Mouse (Mus musculus) heart, embryonic 16.5 days (tissue): ENCODE measurements around the gene Klrk1. TPM values are rescaled to one million over a fixed set of nuclear protein-coding genes. Genes with fewer than 3 reads are reported as not detected.
"Not testable (repeated sequence)": the region's sequence is repeated elsewhere in the genome, so short reads cannot be mapped to it uniquely, and the experiment has no call there.

Experiments
- ATAC-seq: fragments of 200-750 bp; cut with Nextera tagmentation; replicated peaks from 2 replicates; pipeline ENCODE4 v1.8.0; 2017; ENCODE audit warnings: moderate number of reproducible peaks; ENCODE audit not compliant: insufficient read depth, low FRiP score; ENCODE audit errors: extremely low read depth
- H3K27ac ChIP-seq: fragments of 300-500 bp; sonication (generic); 2 replicates; pipeline ENCODE4 v1.5.1; 2014; ENCODE audit warnings: mild to moderate bottlenecking, low read length, control low read depth, moderate library complexity
- H3K27me3 ChIP-seq: fragments of 300-500 bp; sonication (generic); 2 replicates; pipeline ENCODE4 v1.6.1; 2014; ENCODE audit warnings: low read length, mixed read lengths; ENCODE audit not compliant: control insufficient read depth, insufficient read depth
- H3K36me3 ChIP-seq: fragments of 300-500 bp; sonication (generic); 2 replicates; pipeline ENCODE4 v1.6.1; 2014; ENCODE audit not compliant: control insufficient read depth, insufficient read depth
- H3K4me1 ChIP-seq: fragments of 300-500 bp; sonication (generic); 2 replicates; pipeline ENCODE4 v1.6.1; 2014; ENCODE audit warnings: low read length, mixed read lengths; ENCODE audit not compliant: control insufficient read depth, insufficient read depth
- H3K4me2 ChIP-seq: fragments of 300-500 bp; sonication (generic); 2 replicates; pipeline ENCODE4 v1.6.1; 2014; ENCODE audit warnings: low read depth, mild to moderate bottlenecking, control low read depth, low read length
- H3K4me3 ChIP-seq: fragments of 300-500 bp; sonication (generic); 2 replicates; pipeline ENCODE4 v1.5.1; 2014; ENCODE audit warnings: mild to moderate bottlenecking, control low read depth, low read length
- H3K9ac ChIP-seq: fragments of 300-500 bp; sonication (generic); 2 replicates; pipeline ENCODE4 v1.6.1; 2014; ENCODE audit warnings: low read length, control low read depth
- H3K9me3 ChIP-seq: fragments of 300-500 bp; sonication (generic); replicated peaks from 2 replicates; pipeline ENCODE4 v1.6.1; 2016; ENCODE audit warnings: low read length; ENCODE audit not compliant: control insufficient read depth
- WGBS: fragments of 180-500 bp; shearing (Covaris S2); extraction: QIAGEN DNeasy Blood & Tissue Kit; methylation state at CpG from one replicate; pipeline ENCODE4 v1.1.7; 2014; 5-methylcytosine and 5-hydroxymethylcytosine counted together
- polyA plus RNA-seq: library from polyadenylated mRNA; unstranded; fragments of >200 nt; fragmentation: Nextera tagmentation; extraction: Ambion mirVana; gene quantifications from 2 replicates; pipeline ENCODE4 v1.2.1, GENCODE M21; 2015

Gene Klrk1
- 0.75 and 1.2 TPM in 2 replicates for polyA plus RNA-seq

DNA sequence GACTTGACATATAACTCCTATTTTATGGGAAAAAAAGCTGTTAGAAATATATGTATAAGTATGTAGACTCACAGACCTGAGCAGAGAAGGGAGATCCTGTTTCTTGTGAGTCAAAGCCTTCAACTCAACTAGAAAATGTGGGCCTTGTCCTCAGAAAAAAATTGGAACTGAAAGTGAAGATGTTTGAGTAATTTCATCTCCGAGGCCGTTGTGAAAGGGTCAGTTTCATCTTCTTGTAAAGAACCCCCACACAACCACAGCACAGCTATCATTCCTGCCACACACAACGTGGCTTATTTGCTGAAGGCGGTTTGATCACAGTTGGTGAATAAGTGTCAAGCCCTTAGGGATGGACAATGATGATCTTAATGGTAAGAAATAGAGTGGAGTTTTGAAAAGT lies at the start of gene Klrk1:
Gene Klrk1, minus strand, starts transcription at position 130 of the 400 bp plus-strand sequence.
- no peaks in the 10 kb centered on the region for H3K9me3 ChIP-seq
- 69% methylated on average over 4 of the region's 4 CpGs for WGBS
- no peak within 1 kb of the TSS for H3K27ac ChIP-seq
- no peaks in the 10 kb centered on the region for H3K27me3 ChIP-seq
- H3K9ac ChIP-seq: no peak within 1 kb of the TSS
- H3K4me3 ChIP-seq: no peak within 1 kb of the TSS
- no peaks in the 10 kb centered on the region for H3K36me3 ChIP-seq
- no peaks in the 10 kb centered on the region for H3K4me1 ChIP-seq
- ATAC-seq: no peak
- H3K4me2 ChIP-seq: no peak within 1 kb of the TSS

DNA sequence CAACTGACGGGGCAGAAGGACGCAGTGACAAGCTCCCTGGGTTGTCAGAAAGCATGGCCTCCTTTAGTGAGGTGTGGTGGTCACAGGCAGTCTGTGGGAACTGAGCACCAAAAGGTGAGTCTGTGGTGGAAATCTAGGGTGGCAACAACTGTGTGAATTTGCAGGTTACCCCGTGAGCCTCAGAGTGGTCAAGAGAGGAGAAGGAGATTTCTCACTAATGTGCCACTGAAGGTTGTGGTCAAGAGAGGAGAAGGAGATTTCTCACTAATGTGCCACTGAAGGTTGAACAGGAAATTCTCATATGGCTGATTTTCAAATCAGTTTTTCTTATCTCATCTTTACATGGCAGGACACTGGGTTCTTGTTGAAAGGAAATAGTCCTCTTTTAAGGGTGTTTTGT lies 37.6 kb upstream of the Klrk1 start:
- H3K9me3 ChIP-seq, H3K36me3 ChIP-seq, H3K4me1 ChIP-seq, H3K4me2 ChIP-seq, H3K4me3 ChIP-seq, H3K27me3 ChIP-seq, H3K9ac ChIP-seq, H3K27ac ChIP-seq, ATAC-seq: not testable (repeated sequence)
- WGBS: no CpG with 5 or more reads among the region's 3 CpGs

DNA sequence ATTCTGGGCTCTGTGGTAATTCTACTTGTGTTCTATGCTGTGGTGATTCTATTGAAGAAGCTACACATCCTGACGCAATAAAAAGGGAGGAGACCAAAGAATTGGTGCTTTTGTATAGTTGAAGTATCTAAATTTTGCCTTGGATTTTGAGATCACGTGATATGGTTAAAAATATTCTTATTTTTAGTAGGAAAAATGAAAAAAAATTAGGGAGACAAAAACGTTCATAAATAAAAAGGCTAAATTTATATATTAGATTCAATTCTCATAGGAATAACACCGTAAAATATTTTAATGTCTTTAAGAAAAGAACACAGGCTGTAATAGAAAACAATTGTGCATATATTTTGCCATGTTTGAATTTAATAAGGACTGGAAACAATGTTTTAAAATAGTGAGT lies 36.9 kb upstream of the Klrk1 start, which contains the start of gene Klrc2:
Gene Klrc2, minus strand, starts transcription at position 101 of the 400 bp plus-strand sequence.
- not testable (repeated sequence) for H3K4me2 ChIP-seq, H3K4me1 ChIP-seq, H3K27ac ChIP-seq, H3K9ac ChIP-seq, H3K36me3 ChIP-seq, H3K9me3 ChIP-seq, H3K27me3 ChIP-seq, ATAC-seq, H3K4me3 ChIP-seq
- 63% methylated on average over 4 of the region's 4 CpGs for WGBS

- not testable (repeated sequence) for H3K27ac ChIP-seq, H3K4me3 ChIP-seq, H3K36me3 ChIP-seq, H3K4me1 ChIP-seq, ATAC-seq, H3K9me3 ChIP-seq, H3K27me3 ChIP-seq, H3K9ac ChIP-seq, H3K4me2 ChIP-seq
- WGBS: 62% methylated on average over 2 of the region's 3 CpGs
Measured at GRCm38 (mm10) chr6:129644054-129644453, 20.4 kb upstream of the Klrk1 start.

DNA sequence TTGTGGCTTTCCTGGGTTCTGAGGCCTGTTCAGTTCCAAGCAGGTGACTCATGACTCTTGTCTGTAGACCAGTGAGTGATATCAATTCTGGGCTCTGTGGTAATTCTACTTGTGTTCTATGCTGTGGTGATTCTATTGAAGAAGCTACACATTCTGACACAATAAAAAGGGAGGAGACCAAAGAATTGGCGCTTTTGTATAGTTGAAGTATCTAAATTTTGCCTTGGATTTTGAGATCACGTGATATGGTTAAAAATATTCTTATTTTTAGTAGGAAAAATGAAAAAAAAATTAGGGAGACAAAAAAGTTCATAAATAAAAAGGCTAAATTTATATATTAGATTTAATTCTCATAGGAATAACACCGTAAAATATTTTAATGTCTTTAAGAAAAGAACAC lies 19.6 kb upstream of the Klrk1 start, which contains the start of gene Klrc3:
Gene Klrc3, minus strand, starts transcription at position 101 of the 400 bp plus-strand sequence.
- H3K4me1 ChIP-seq, H3K9me3 ChIP-seq, H3K4me2 ChIP-seq, H3K4me3 ChIP-seq, H3K36me3 ChIP-seq, H3K27ac ChIP-seq, H3K9ac ChIP-seq, H3K27me3 ChIP-seq, ATAC-seq: not testable (repeated sequence)
- 74% methylated on average over 3 of the region's 3 CpGs for WGBS

DNA sequence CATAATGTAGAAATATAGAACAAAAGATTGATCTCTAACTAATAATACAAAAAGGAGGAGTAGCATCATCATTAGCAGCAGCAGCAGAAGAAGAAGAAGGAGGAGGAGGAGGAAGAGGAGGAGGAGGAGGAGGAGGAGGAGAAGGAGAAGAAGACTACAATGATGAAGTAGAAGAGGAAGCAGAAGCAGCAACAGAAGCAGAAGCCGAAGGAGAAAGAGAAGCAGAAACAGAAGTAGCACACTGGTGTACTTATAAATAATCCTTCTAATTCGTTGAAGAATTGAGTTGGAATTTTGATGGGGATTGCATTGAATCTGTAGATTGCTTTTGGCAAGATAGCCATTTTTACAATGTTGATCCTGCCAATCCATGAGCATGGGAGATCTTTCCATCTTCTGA lies 7.4 kb upstream of the Klrk1 start:
- not testable (repeated sequence) for H3K4me3 ChIP-seq, H3K4me2 ChIP-seq, H3K9me3 ChIP-seq, H3K27me3 ChIP-seq, H3K36me3 ChIP-seq, H3K27ac ChIP-seq, H3K9ac ChIP-seq, H3K4me1 ChIP-seq, ATAC-seq
- 63% methylated on average over 2 of the region's 2 CpGs for WGBS

DNA sequence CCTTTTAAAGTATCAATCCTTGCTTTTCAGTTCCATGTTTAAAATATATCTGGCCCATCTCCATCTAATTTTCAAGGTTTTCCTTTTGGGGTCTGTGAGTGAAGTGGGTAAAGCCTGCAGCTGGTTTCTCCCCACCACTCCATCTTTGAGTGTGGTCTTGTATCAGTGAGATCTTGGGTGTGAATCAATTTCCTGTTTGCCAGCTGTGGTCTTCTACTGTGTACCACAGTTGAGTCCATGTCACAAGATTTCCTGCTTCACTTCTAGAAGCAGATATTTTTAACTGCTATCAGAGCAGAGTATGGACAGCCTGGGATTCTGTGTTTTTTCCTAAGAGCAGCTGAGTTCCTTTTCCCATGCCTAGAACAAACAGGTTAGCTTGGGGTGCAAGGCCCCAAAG lies 15.3 kb downstream of the Klrk1 start:
- Histone ChIP-seq H3K36me3 (no peaks in the 10 kb centered on the region), H3K27ac (no peak overlapping the region), H3K4me2 (no peak overlapping the region), H3K4me3 (no peak overlapping the region), H3K4me1 (no peaks in the 10 kb centered on the region), H3K9me3 (no peaks in the 10 kb centered on the region), H3K9ac (no peak overlapping the region), H3K27me3 (no peaks in the 10 kb centered on the region)
- ATAC-seq: no peak

GRCm38 (mm10) chr6:129591508-129591907 lies 32.2 kb downstream of the Klrk1 start, which contains the start of gene Klrd1:
TSS of gene Klrd1 (plus strand) at chr6:129591782.
- H3K4me2 ChIP-seq: no peak within 1 kb of the TSS
- H3K36me3 ChIP-seq: no peaks in the 10 kb centered on the region
- H3K27ac ChIP-seq: no peak within 1 kb of the TSS
- no peaks in the 10 kb centered on the region for H3K4me1 ChIP-seq
- H3K27me3 ChIP-seq: no peaks in the 10 kb centered on the region
- no peak for ATAC-seq
- H3K4me3 ChIP-seq: no peak within 1 kb of the TSS
- no peaks in the 10 kb centered on the region for H3K9me3 ChIP-seq
- H3K9ac ChIP-seq: no peak within 1 kb of the TSS
- 63% methylated on average over 3 of the region's 3 CpGs for WGBS

GRCm38 (mm10) chr6:129583014-129583413 lies 40.6 kb downstream of the Klrk1 start:
- 66% methylated on average over 3 of the region's 3 CpGs for WGBS

DNA sequence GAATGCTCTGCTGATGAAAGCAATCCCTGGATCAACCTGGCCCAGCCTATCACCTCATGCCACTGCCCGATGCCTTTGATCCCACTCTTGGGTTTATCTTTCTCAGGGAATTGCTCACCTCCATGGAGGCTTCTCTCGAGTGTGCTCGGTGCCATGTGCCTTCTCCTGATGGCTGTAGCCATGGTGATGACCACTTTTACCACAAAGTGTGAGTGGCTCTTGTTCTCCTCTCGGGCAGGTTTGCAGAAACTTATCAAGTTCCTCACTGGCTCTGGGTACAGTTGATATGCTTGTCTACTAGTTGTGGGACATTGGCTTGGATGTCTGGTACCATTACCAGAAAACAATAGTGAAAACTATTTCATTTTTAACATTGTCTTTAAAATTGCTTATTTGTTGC lies 41.8 kb downstream of the Klrk1 start:
- Histone ChIP-seq H3K27me3 (no peaks in the 10 kb centered on the region), H3K36me3 (no peaks in the 10 kb centered on the region), H3K4me2 (no peak overlapping the region), H3K4me3 (no peak overlapping the region), H3K27ac (no peak overlapping the region), H3K9ac (no peak overlapping the region), H3K4me1 (no peaks in the 10 kb centered on the region), H3K9me3 (no peaks in the 10 kb centered on the region)
- no peak for ATAC-seq
- WGBS: 52% methylated on average over 4 of the region's 4 CpGs

More at GRCm38 (mm10) chr6:129583014-129583413, 40.6 kb downstream of the Klrk1 start:
- no peak overlapping the region for H3K4me2 ChIP-seq
- H3K9ac ChIP-seq: no peak overlapping the region
- no peak for ATAC-seq
- H3K4me1 ChIP-seq: no peaks in the 10 kb centered on the region
- H3K27me3 ChIP-seq: no peaks in the 10 kb centered on the region
- no peaks in the 10 kb centered on the region for H3K9me3 ChIP-seq
- H3K27ac ChIP-seq: no peak overlapping the region
- no peak overlapping the region for H3K4me3 ChIP-seq
- no peaks in the 10 kb centered on the region for H3K36me3 ChIP-seq
